8 mouse cellular contexts compared by ENCODE assay signal in the genomic region with DNA sequence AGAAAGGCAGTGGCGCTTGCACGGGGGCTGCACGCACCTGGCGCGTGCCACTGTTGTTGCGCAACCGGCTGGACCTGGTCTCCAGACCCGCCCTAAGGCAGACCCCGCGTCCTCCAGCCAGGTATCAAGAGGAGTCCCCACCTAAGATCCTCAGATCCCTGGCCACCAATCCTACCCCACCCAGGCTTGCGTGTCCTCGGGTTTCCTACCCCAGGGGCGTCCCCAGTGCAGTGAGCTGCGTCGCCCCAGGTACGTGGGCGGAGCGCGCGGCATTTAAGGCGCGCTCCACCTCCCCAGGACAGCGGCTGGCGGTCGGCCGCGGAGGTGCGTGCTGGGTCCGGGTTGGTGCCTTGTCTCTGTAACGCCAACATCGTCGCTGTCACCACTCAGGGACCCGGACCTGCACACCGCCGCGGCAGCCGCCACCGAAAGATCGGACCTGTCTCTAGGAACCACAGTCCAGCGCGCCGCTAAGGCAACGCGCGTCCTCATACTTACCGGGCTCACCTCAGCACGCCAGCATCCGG. TPM values are rescaled to one million over a fixed set of nuclear protein-coding genes. Genes with fewer than 3 reads are reported as not detected.
DNase-seq lines count a peak whose midpoint lies in the region; ATAC-seq lines count a peak whose summit lies in the region.

A gene (plus strand): TSS at position 358 of the 527 bp plus-strand sequence.

- peaks cover 29% of the 10 kb centered on the region for H3K27me3 ChIP-seq in lung, embryonic 15.5 days
- peaks cover 58% of the 10 kb centered on the region for H3K27me3 ChIP-seq in neural tube, embryonic 13.5 days

- WGBS in lung, embryonic 15.5 days: under 1% methylated on average over 48 of the region's 48 CpGs
- 2% methylated on average over 48 of the region's 48 CpGs for WGBS in neural tube, embryonic 13.5 days

- peak; percentile 19; the same call in 1 of the 2 replicates for ATAC-seq in lung, embryonic 15.5 days (ENCODE audit: borderline replicate concordance, extremely low read depth, low FRiP score, low TSS enrichment)
- ATAC-seq in erythroid progenitor cell, adult 5-6 weeks (replicated peaks; ENCODE audit: low FRiP score, poor library complexity, severe bottlenecking): 0 out of 2 replicates have a peak, but pooled peaks have one; percentile 39
- peak; percentile 56 for ATAC-seq in neural tube, embryonic 13.5 days (ENCODE audit: low read depth)

- peak within 1 kb of the TSS; percentile 40 for H3K9ac ChIP-seq in lung, embryonic 15.5 days
- H3K9ac ChIP-seq in neural tube, embryonic 13.5 days: peak within 1 kb of the TSS; percentile 52; the same call in 1 of the 2 replicates

- H3K4me1 ChIP-seq in lung, embryonic 15.5 days: peaks cover 32% of the 10 kb centered on the region
- peaks cover 13% of the 10 kb centered on the region for H3K4me1 ChIP-seq in neural tube, embryonic 13.5 days (replicated peaks)

- H3K27ac ChIP-seq in lung, embryonic 15.5 days: peak within 1 kb of the TSS; percentile 41; the same call in 1 of the 2 replicates
- no peak within 1 kb of the TSS for H3K27ac ChIP-seq in neural tube, embryonic 13.5 days (replicated peaks)

- DNase-seq in lung, postnatal 4 days: no peak
- DNase-seq in kidney, postnatal 10 days: peak; percentile 39
- no peak for DNase-seq in cerebellum, adult 18-20 months
- no peak for DNase-seq in frontal cortex, adult 2 months (ENCODE audit: extremely low spot score in 1 of 2, low spot score in 1 of 2)
- DNase-seq in right cerebral cortex, postnatal 10 days (ENCODE audit: low spot score in 2 of 2): no peak

- no peaks in the 10 kb centered on the region for H3K9me3 ChIP-seq in lung, embryonic 15.5 days
- no peaks in the 10 kb centered on the region for H3K9me3 ChIP-seq in neural tube, embryonic 13.5 days

- peak within 1 kb of the TSS; percentile 91 for H3K4me2 ChIP-seq in lung, embryonic 15.5 days
- peak within 1 kb of the TSS; percentile 65 for H3K4me2 ChIP-seq in neural tube, embryonic 13.5 days

- no peaks in the 10 kb centered on the region for H3K36me3 ChIP-seq in lung, embryonic 15.5 days
- H3K36me3 ChIP-seq in neural tube, embryonic 13.5 days: no peaks in the 10 kb centered on the region

- H3K4me3 ChIP-seq in lung, embryonic 15.5 days: peak within 1 kb of the TSS; percentile 52
- peak within 1 kb of the TSS; percentile 44 for H3K4me3 ChIP-seq in neural tube, embryonic 13.5 days

RNA-seq across cellular contexts. Expression of the gene that starts here (rescaled TPM):
- 1.5 and 1.9 TPM in 2 replicates for polyA plus RNA-seq in lung, embryonic 15.5 days (2015; fragmentation: Nextera tagmentation; extraction: Ambion mirVana)
- not detected in 2 replicates for total RNA-seq in erythroid progenitor cell, adult 5-6 weeks (2015; ENCODE audit: low replicate concordance)
- not detected in 2 replicates for total RNA-seq in erythroid progenitor cell, adult 5-6 weeks (2017; ENCODE audit: low replicate concordance)
- polyA plus RNA-seq in neural tube, embryonic 13.5 days (2015; fragmentation: Nextera tagmentation; extraction: Ambion mirVana): 0.07 and 0.15 TPM in 2 replicates
- polyA plus RNA-seq in frontal cortex, adult 2 months (2012; rRNA removed): 0.02 and 0.04 TPM in 2 replicates

Comparison
In these comparisons a context has a peak if more than half of its experiments do, and no peak if none do; other contexts are left out.
1. Peak in ATAC-seq in erythroid progenitor cell, adult 5-6 weeks; RNA of the gene not detected or under 1 TPM.
2. Peak in ATAC-seq, H3K4me3 ChIP-seq, H3K9ac ChIP-seq and H3K4me2 ChIP-seq in neural tube, embryonic 13.5 days; RNA of the gene not detected or under 1 TPM.